Mouse (Mus musculus): Measurements from ENCODE around the gene Neu2.
A peak's percentile ranks its signal among the peaks of the same experiment; 100 is the strongest.
"Not testable (repeated sequence)": the region's sequence is repeated elsewhere in the genome, so short reads cannot be mapped to it uniquely, and the experiment has no call there.

The Neu2 gene

DNA sequence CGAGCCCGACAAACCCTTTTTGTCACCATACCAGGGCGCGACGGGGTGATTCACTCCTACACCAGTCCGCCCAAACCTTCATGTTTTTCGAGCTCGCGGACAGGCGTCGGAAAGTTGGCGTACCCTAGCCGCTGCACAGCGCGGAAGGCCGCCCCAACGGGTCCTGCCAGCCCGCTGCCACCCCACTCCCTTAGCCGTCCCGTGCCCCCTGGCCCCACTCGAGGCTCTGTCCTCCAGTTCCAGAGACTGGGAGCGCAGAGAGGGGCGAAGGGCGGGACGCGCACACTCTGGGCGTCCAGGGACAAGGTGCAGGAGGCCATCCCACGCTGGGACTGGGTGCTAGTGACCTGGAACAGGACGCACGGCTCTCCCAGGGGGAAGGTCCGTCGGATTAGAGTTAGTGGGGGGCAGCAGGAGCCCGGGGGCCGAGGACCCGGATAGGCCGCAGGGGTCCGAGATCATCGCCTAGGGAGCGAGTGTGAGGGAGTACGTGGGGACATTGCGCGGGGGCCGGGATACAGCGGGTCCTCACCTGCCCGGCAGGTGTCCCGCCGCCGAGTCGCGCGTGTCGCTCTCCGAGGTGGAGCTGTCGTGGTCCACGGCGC is at the start of gene Neu2:
Gene Neu2 (plus strand): TSS at position 329 of the 605 bp plus-strand sequence.
- H3K27me3 ChIP-seq (ENCODE audit: control insufficient read depth, insufficient read depth, low read length, poor library complexity, severe bottlenecking), result no peaks in the 10 kb centered on the region
- DNase-seq (ENCODE audit: low read depth, low spot score), result no peak
- no peaks in the 10 kb centered on the region for H3K36me3 ChIP-seq (ENCODE audit: control insufficient read depth, insufficient read depth, low read length, poor library complexity, severe bottlenecking)

DNA sequence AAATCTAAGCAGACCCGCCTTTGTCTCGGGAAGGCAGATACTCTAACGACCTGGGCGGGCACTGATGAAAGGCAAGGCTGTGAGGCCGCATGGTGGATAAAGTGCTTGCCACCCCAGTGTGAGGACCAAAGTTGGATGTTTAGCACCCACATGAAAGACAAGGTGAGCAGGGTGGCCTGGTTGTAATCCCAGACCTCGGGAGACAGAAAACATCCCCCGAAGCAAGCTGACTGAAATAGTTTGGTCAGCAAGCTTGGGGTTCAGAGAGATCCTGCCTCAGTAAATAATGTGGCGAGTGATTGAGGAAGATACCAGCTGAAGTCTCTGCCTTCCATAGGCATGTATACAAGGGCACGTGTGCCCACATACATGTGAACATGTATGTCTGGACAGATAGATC is 42.2 kb upstream of the Neu2 start:
- no peaks in the 10 kb centered on the region for H3K36me3 ChIP-seq (ENCODE audit: control insufficient read depth, insufficient read depth, low read length, poor library complexity, severe bottlenecking)
- no peak for DNase-seq (ENCODE audit: low read depth, low spot score)
- no peaks in the 10 kb centered on the region for H3K27me3 ChIP-seq (ENCODE audit: control insufficient read depth, insufficient read depth, low read length, poor library complexity, severe bottlenecking)

DNA sequence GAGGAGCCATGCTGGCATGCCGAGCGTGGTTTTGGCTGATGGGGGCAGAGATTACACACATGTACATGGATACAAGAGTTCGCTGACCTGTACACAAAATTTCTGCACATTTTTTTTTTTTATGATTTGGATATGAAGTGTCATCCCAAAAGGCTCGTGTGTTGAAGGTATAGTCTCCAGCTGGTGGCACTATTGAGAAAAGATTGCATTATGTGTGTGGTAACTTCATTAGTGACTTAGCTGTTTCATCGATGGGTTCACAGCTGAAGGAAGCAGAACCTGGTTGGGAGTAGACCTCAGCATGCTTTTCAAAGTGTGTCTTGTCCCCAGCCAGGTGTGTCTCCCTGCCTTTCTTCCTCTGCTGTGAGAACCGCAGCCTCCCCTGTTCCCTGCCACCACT is 41.4 kb upstream of the Neu2 start:
- peak; percentile 32 for DNase-seq (ENCODE audit: low read depth, low spot score)
- Histone ChIP-seq H3K36me3 (ENCODE audit: control insufficient read depth, insufficient read depth, low read length, poor library complexity, severe bottlenecking) (no peaks in the 10 kb centered on the region), H3K27me3 (ENCODE audit: control insufficient read depth, insufficient read depth, low read length, poor library complexity, severe bottlenecking) (no peaks in the 10 kb centered on the region)

DNA sequence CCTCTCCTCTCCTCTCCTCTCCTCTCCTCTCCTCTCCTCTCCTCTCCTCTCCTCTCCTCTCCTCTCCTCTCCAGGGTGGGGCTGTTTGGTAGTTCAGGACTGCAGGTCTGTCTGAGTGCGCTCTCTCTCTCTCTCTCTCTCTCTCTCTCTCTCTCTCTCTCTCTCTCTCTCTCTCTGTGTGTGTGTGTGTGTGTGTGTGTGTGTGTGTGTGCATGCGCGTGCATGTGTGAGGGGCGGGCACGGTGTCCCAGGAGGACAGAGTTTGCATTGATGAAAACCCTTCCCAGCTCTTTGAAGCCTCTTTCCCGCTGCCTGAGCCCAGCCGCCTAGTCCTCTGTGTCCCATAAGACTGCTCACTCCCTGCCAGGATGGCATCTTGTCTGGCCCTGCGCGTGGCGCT is 39.7 kb upstream of the Neu2 start, which contains the start of gene Snorc:
Gene Snorc (plus strand): TSS at position 301 of the 400 bp plus-strand sequence.
- DNase-seq (ENCODE audit: low read depth, low spot score); H3K36me3 ChIP-seq (ENCODE audit: control insufficient read depth, insufficient read depth, low read length, poor library complexity, severe bottlenecking); H3K27me3 ChIP-seq (ENCODE audit: control insufficient read depth, insufficient read depth, low read length, poor library complexity, severe bottlenecking): not testable (repeated sequence)

DNA sequence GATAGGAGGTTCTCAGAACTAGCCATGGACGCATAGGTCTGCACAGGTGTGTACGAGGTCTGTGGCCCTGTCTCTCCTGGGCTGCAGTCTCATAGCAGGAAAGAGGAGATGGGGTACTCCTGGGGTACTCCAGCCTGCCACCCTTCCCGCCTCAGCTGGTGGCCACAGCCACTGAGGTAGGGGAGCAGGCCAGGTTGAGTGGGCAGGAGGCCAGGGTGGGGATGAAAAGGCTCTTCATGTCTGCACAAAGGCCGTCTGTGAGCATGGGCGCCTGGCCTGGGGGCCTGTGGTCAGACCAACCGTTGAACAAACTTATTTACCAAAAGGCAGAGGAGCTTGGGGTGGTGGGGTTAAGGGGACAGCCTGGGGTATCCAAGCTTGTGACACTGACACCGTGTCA is 37.8 kb upstream of the Neu2 start:
- Histone ChIP-seq H3K27me3 (ENCODE audit: control insufficient read depth, insufficient read depth, low read length, poor library complexity, severe bottlenecking) (no peaks in the 10 kb centered on the region), H3K36me3 (ENCODE audit: control insufficient read depth, insufficient read depth, low read length, poor library complexity, severe bottlenecking) (no peaks in the 10 kb centered on the region)
- no peak for DNase-seq (ENCODE audit: low read depth, low spot score)

DNA sequence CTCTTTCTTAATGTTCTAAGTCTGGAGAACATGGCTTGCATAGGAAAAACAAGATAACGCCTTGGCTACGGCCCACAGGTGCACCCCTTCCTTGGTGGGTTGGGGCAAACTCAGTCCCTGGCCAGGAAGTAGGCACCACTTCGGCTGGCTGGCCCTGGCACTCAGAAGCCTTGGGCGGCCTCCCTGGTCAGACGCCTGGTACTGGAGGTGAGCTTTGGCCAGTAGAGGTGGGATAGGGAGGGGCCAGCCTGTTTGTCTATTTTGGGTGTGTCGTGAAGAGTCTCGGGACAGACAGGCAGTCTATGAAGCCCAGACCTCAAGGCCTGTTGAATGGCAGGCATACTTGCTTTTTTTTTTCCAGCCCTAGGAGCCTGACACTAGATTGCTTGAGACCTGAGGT is 37.1 kb upstream of the Neu2 start:
- DNase-seq (ENCODE audit: low read depth, low spot score), result no peak
- no peaks in the 10 kb centered on the region for H3K27me3 ChIP-seq (ENCODE audit: control insufficient read depth, insufficient read depth, low read length, poor library complexity, severe bottlenecking)
- no peaks in the 10 kb centered on the region for H3K36me3 ChIP-seq (ENCODE audit: control insufficient read depth, insufficient read depth, low read length, poor library complexity, severe bottlenecking)

DNA sequence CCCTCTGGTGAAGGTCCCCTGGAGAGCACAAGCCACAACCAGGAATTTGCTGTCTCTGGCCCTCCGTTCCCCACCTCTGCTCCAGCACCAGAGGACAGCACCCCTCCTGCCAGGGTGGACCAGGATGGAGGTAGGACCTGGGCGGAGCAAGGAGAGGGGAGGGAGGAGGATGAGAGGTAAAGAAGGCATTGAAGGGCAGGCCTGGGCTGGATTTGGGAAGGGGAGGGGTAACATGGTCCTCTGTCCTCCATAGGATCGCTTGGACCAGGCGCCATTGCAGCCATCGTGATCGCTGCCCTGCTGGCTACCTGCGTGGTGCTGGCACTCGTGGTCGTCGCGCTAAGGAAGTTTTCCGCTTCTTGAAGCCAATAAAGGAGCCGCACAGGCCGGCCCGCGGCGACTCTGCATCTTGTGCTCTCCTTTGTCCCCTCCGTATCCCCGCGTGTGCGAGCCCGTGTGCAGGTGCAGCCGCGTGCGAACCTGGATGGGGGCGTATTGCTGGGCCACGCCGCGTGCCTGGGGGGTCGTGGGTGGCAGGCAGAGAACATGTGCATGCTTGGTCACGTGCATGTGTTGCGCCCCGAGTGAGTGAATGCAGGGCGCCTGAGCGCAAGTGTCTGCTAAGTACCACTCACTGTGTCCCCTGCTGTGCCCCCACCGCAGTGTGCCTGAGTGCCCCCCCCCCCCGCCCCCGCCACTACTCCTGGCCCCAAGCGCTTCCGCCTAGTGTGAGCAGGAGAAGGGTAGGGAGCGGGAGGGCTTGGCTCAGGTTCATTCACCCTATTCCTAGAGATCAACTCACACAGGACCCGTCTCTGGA is 34.4 kb upstream of the Neu2 start:
- no peak for DNase-seq (ENCODE audit: low read depth, low spot score)

DNA sequence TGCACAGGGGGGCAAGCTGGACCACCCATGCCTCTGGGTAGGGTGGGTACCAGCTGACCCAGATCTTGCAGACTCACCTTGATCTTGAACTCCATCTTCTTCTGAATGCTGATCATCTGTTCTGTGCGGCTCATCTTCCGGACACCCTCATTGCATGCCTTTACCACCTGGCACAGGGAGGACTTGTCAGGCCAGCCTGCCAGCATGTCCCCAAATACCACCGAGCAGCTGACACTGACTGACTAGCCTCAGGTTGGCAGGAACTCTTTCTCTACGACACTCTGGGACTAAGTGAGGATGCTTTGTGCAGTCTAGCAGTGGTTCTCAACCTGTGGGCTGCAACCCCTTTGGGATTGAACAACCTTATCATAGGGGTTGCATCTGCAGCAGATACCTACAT is 27.1 kb upstream of the Neu2 start:
- H3K27me3 ChIP-seq (ENCODE audit: control insufficient read depth, insufficient read depth, low read length, poor library complexity, severe bottlenecking), result no peaks in the 10 kb centered on the region
- no peak for DNase-seq (ENCODE audit: low read depth, low spot score)
- H3K36me3 ChIP-seq (ENCODE audit: control insufficient read depth, insufficient read depth, low read length, poor library complexity, severe bottlenecking), result no peaks in the 10 kb centered on the region

More for the DNA sequence above, 34.4 kb upstream of the Neu2 start:
- no peaks in the 10 kb centered on the region for H3K27me3 ChIP-seq (ENCODE audit: control insufficient read depth, insufficient read depth, low read length, poor library complexity, severe bottlenecking)
- H3K36me3 ChIP-seq (ENCODE audit: control insufficient read depth, insufficient read depth, low read length, poor library complexity, severe bottlenecking), result no peaks in the 10 kb centered on the region

DNA sequence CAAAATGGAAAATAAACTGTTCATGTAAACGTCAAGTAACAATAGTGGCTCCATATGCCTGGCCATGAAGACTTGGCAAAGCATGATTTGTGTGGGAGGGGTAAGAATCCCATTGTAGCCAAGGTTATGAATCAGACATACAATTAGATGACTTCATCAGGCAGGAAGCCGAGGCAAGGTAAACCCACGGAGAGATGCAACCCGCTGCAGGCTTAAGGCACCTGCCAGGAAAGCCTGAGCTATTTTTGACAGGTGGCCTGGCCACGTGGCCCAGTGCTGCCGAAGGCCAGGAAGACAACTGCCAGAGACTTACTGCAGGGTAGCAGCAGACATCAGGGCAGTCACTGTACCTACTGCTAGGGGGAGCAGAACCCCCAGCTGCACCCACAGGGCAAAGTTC is 23.3 kb upstream of the Neu2 start:
- Histone ChIP-seq H3K27me3 (ENCODE audit: control insufficient read depth, insufficient read depth, low read length, poor library complexity, severe bottlenecking) (no peaks in the 10 kb centered on the region), H3K36me3 (ENCODE audit: control insufficient read depth, insufficient read depth, low read length, poor library complexity, severe bottlenecking) (no peaks in the 10 kb centered on the region)
- DNase-seq (ENCODE audit: low read depth, low spot score), result no peak

DNA sequence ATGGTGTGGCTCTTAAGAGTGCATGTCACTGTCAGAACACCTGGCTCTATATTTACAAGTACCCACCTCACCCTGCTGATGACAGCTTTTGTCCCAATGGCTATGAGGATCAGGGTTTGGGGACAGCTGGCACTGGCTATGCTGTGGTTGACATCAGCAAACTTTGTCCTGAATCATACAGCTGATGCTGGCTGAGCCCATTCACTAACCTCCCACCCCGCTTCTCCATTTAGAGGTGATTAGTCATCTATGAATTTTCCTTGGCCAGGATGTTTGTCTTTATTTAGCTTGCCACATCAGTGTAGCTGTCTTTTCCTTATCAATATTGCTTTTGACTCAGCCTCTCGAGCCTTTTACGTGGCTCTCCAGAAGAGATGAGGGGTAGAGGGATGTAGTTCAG is 17.4 kb upstream of the Neu2 start:
- DNase-seq (ENCODE audit: low read depth, low spot score), result no peak
- no peaks in the 10 kb centered on the region for H3K36me3 ChIP-seq (ENCODE audit: control insufficient read depth, insufficient read depth, low read length, poor library complexity, severe bottlenecking)
- H3K27me3 ChIP-seq (ENCODE audit: control insufficient read depth, insufficient read depth, low read length, poor library complexity, severe bottlenecking), result no peaks in the 10 kb centered on the region

DNA sequence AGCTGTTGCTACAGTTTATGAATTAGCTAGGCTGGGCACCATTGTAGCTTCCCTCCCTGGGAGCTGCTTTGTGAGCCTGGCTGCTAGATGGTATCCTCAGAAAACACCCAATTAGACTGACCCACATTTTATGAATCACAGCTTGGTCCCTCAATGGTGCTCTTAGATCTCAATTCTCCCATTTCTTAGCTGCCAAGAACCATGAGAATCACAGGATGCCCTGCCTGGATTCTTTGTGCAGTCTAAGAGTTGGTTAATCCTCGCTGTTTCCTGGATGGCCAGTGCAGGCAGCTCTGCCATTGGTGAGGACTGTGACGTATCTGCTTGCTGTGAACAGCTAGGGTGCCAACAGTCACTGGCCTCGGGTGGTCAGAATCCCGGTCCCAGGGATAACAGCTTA is 16.1 kb upstream of the Neu2 start:
- DNase-seq (ENCODE audit: low read depth, low spot score), result no peak
- H3K36me3 ChIP-seq (ENCODE audit: control insufficient read depth, insufficient read depth, low read length, poor library complexity, severe bottlenecking), result no peaks in the 10 kb centered on the region
- no peaks in the 10 kb centered on the region for H3K27me3 ChIP-seq (ENCODE audit: control insufficient read depth, insufficient read depth, low read length, poor library complexity, severe bottlenecking)

DNA sequence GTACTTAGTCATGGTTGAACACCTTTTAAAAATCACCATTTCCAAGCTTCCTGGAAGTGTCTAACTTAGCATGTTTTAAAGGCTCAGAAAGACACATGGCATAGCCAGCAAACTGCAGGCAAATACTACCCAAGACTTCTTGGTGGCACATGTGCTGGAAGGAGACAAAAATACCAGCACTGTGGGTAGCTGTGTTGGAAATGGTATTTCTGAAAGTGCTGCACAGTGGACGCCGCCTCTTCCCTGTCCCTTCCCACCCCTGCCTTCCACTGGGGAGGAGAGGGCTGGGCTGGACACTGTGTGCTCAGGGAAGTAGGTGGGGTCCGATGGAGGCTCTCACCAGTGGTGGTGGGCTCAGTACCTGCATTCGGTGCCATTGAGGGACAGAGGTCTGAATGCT is 4.2 kb upstream of the Neu2 start:
- no peaks in the 10 kb centered on the region for H3K27me3 ChIP-seq (ENCODE audit: control insufficient read depth, insufficient read depth, low read length, poor library complexity, severe bottlenecking)
- H3K36me3 ChIP-seq (ENCODE audit: control insufficient read depth, insufficient read depth, low read length, poor library complexity, severe bottlenecking), result no peaks in the 10 kb centered on the region
- no peak for DNase-seq (ENCODE audit: low read depth, low spot score)

DNA sequence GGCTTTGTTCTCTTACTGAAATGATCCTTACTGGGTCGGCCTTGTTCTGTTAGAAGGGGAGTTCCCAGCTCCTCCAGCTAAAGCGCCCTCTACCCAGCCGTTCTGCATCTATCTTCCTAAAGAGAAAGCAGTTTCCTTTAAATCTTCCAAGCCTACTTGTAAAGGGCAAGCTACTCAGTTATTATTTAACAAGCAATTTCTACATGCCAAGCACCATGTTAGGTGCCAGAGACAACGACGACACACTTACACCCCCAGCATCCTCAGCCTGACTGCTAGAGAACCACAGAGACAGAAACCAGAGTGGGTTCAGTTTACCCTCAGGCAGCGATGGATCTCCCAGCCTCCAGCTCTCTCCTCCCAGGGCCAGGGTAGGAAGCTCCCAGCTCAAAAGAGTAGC is 1.8 kb upstream of the Neu2 start:
- no peak for DNase-seq (ENCODE audit: low read depth, low spot score)
- no peaks in the 10 kb centered on the region for H3K27me3 ChIP-seq (ENCODE audit: control insufficient read depth, insufficient read depth, low read length, poor library complexity, severe bottlenecking)

DNA sequence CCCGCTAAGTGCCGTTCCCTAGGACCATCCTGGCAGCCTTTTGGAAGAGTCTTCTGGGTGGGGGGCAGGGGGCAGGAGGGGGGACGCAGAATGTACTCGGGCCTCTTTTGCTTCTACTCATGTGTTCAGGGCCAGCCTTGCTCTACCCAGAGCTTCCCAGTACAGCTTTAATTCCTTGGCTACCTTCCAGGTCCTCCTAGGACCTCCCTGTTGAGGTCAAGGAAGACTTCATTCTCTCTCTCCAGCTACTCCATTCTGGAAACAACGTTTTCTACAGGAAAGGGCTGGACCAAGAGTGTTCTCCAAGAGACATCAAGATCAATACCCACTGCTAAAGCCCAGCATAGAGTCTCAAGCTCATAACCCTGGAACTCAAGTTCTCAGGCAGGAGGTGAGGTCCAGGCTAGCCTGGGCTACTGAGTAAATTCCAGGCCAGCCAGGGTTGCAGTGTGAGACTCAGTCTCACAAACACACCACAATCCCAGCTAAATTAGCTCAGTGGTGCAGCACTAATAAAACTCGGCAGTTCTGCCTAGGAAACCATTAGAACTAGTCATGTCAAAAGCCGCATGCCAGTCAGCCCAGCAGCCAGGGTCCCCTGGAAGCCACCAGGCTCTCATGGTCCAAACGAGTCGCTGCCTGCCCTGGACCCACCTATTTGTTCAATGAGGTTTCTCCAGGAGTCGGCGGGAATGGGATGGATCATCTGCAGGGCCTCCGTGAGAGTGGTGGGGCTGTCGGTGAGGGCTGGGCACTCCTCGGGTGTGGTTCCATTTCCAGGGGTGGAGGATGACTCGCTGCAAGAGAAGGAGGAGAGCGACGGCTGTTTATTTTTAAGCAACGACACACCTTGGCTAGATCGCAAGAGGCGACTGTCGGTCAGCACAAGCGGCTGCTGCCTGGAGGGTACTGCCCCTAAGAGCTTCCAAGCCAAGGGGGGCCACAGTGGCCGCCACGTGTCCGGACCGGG is 813 bp upstream of the Neu2 start:
- Histone ChIP-seq H3K27me3 (ENCODE audit: control insufficient read depth, insufficient read depth, low read length, poor library complexity, severe bottlenecking) (no peaks in the 10 kb centered on the region), H3K36me3 (ENCODE audit: control insufficient read depth, insufficient read depth, low read length, poor library complexity, severe bottlenecking) (no peaks in the 10 kb centered on the region)
- DNase-seq (ENCODE audit: low read depth, low spot score), result no peak

More for the DNA sequence above, 1.8 kb upstream of the Neu2 start:
- no peaks in the 10 kb centered on the region for H3K36me3 ChIP-seq (ENCODE audit: control insufficient read depth, insufficient read depth, low read length, poor library complexity, severe bottlenecking)
